Mouse (Mus musculus) midbrain, embryonic 12.5 days (tissue): ENCODE results near the gene Lrrc75a. TPM values are rescaled to one million over a fixed set of nuclear protein-coding genes. Genes with fewer than 3 reads are reported as not detected.
A peak's percentile ranks its signal among the peaks of the same experiment; 100 is the strongest.

ENCODE experiments used
- ATAC-seq: fragments of 200-750 bp; cut with Nextera tagmentation; 2 replicates; pipeline ENCODE4 v1.8.0; 2017; ENCODE audit warnings: low read depth, moderate TSS enrichment, moderate library complexity; ENCODE audit not compliant: low FRiP score
- H3K27ac ChIP-seq: fragments of 300-500 bp; sonication (generic); replicated peaks from 2 replicates; pipeline ENCODE4 v1.5.1; 2016; ENCODE audit warnings: mild to moderate bottlenecking
- H3K27me3 ChIP-seq: fragments of 300-500 bp; sonication (generic); 2 replicates; pipeline ENCODE4 v1.6.1; 2016; ENCODE audit warnings: mild to moderate bottlenecking
- H3K36me3 ChIP-seq: fragments of 300-500 bp; sonication (generic); 2 replicates; pipeline ENCODE4 v1.6.1; 2016
- H3K4me1 ChIP-seq: fragments of 300-500 bp; sonication (generic); 2 replicates; pipeline ENCODE4 v1.6.1; 2016
- H3K4me2 ChIP-seq: fragments of 300-500 bp; sonication (generic); replicated peaks from 2 replicates; pipeline ENCODE4 v1.6.1; 2016; ENCODE audit warnings: mild to moderate bottlenecking, moderate library complexity
- H3K4me3 ChIP-seq: fragments of 300-500 bp; sonication (generic); 2 replicates; pipeline ENCODE4 v1.5.1; 2016; ENCODE audit warnings: mild to moderate bottlenecking
- H3K9ac ChIP-seq: fragments of 300-500 bp; sonication (generic); replicated peaks from 2 replicates; pipeline ENCODE4 v1.6.1; 2016; ENCODE audit warnings: mild to moderate bottlenecking, moderate library complexity
- H3K9me3 ChIP-seq: fragments of 300-500 bp; sonication (generic); 2 replicates; pipeline ENCODE4 v1.6.1; 2016; ENCODE audit warnings: mild to moderate bottlenecking
- WGBS: fragments of 180-500 bp; shearing (Covaris S2); methylation state at CpG from one replicate; pipeline ENCODE4 v1.1.7; 2016; 5-methylcytosine and 5-hydroxymethylcytosine counted together
- polyA plus RNA-seq: library from polyadenylated mRNA; unstranded; fragments of >200 nt; fragmentation: Nextera tagmentation; extraction: Ambion mirVana; gene quantifications from 2 replicates; pipeline ENCODE4 v1.2.1, GENCODE M21; 2016

Gene Lrrc75a
- polyA plus RNA-seq, 1 experiment from 2014 or later = 12.8 TPM

DNA sequence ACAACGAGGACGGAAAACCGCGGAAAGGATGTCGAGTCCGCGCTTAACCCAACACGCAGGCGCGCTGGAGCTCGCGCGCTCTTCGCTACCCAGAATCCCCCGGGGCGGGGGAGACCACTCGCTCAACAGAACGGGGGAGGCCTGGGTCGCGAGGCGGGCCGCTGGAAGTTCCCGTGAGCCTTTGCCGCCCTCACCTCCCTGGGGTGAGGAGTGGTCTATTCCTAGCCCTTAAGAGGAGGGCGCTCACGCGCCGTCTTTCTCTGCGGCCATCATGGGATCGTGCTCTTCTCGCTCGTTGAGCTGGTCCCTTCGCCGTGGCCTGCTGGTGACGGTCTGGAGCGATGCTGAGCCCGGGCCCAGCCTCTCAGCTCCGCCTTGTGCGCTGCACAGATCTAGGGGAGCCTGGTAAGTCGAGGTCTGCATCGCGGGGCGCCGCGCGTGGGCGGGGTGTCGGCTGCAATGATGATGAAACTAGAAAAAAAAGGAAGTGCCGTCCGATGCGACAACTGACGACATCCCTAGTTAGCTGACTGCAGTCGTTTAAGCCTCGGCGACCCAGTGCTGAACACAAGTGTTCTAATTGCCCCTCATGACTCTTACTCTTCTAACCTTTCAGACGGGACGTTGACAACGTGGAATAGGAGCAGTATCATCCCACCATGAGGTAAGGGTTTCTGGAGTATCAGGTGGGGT is 45.6 kb downstream of the Lrrc75a start:
- Histone ChIP-seq H3K27me3 (0 out of 2 replicates have a peak, but pooled peaks cover 4% of the 10 kb centered on the region), H3K4me3 (peak overlapping the region; percentile 72), H3K27ac (peak overlapping the region; percentile 87), H3K36me3 (peaks cover 38% of the 10 kb centered on the region), H3K9me3 (no peaks in the 10 kb centered on the region), H3K4me2 (peak overlapping the region; percentile 88), H3K9ac (peak overlapping the region; percentile 84), H3K4me1 (peaks cover 39% of the 10 kb centered on the region)
- peak; percentile 94 for ATAC-seq
- WGBS = under 1% methylated on average over 58 of the region's 58 CpGs

DNA sequence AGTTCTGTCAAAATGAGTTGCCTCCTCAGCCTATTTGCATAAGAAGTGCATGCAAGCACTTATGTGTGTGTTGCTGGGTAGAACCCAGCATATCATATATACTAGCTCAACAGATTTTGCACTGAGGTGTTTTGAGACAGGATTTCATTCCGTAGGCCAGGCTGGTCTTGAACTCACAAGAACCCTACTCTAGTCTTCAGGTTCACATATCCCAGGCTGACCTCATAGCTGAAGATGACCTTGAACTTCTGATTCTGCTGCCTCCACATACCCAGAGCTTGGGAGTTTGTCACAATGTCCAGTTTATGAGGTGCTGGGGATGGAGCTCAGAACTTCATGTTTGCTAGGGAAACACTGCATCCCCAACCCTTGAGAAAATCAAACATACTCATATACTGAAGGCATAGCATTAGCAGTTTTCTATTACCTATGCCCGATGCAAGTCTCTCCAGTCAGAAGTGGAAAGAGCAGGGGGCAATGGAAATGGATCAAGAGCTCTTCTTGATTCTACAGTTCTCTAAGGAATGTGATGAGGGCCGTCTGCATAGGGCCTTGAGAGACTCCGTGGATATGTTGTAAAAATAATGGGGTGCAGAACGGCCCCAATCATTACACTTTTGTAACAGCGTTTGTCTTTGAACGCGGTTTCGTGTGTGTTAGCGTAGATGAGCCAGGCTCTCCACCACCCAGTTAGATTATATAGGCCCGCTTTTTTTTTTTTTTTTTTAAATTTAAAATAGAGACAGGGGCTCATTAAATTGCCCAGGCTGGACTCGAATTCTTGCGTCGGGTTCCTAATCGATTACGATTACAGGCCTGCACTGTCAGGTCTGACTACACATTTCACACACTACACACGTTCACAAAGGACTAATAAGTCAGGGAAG is 46.3 kb downstream of the Lrrc75a start:
- Histone ChIP-seq H3K4me2 (peak overlapping the region; percentile 51), H3K36me3 (peaks cover 30% of the 10 kb centered on the region), H3K9me3 (no peaks in the 10 kb centered on the region), H3K27ac (peak overlapping the region; percentile 87), H3K4me1 (peaks cover 39% of the 10 kb centered on the region), H3K9ac (peak overlapping the region; percentile 55), H3K4me3 (peak overlapping the region; percentile 72), H3K27me3 (0 out of 2 replicates have a peak, but pooled peaks cover 4% of the 10 kb centered on the region)
- ATAC-seq = no peak; the same call in 1 of the 2 replicates
- WGBS = 13% methylated on average over 17 of the region's 17 CpGs

DNA sequence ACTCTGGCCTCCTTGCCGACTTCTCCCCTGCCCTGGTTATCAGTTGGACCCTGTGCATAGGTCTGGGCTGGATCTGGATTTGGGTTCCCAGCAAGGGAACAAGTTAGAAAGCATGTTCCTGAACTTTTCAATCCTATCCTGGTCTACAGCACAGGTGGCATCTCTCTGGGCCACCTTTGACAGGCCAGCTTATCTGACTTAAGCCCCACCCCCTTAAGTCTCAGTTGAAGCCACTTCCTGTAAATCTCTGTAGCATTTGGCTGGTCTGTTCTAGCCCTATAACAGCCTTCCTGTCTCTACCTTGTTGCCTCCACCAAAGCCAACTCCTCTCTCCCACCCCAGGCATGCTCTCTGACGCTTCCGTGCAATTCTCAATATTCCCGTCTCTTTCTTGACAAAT is 49.8 kb downstream of the Lrrc75a start:
- ATAC-seq = no peak
- 88% methylated on average over 4 of the region's 4 CpGs for WGBS
- Histone ChIP-seq H3K4me1 (peaks cover 7% of the 10 kb centered on the region; the same call in 1 of the 2 replicates), H3K4me3 (no peak overlapping the region), H3K27me3 (0 out of 2 replicates have a peak, but pooled peaks cover 4% of the 10 kb centered on the region), H3K9me3 (no peaks in the 10 kb centered on the region), H3K4me2 (no peak overlapping the region), H3K36me3 (no peaks in the 10 kb centered on the region), H3K9ac (no peak overlapping the region), H3K27ac (no peak overlapping the region)

DNA sequence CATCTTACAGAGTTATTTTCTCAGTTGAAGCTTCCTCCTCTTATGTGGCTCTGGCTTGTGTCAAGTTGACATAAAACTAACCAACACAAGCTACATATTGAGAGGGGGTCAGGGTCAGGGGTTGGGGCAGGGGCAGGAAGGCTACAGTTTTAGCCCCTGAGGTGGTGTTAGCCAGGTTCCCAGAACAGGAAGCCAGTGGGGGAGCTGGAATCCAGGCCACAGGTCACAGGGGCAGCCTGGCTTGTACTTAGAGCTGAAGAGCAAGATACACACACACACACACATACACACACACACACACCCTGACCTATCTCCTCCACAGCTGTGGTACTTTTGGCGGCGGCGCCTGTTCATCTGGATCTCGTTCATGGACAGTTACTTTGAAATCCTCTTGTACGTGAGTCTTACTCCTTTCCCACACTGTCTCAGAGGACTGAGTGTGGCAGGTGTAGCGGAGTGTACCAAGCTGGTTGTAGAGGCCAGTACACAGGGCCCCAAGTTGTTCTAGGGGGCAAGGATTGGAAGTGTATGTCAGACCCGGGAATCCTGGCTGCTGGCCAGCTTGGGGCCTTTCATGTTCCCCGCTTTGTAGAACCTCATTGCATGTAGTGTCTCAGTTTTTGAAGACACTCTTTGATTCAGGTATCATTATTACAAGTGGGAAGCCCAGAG is 56.3 kb downstream of the Lrrc75a start:
- Histone ChIP-seq H3K4me3 (no peak overlapping the region), H3K36me3 (0 out of 2 replicates have a peak, but pooled peaks cover 4% of the 10 kb centered on the region), H3K4me1 (no peaks in the 10 kb centered on the region), H3K9me3 (no peaks in the 10 kb centered on the region), H3K9ac (no peak overlapping the region), H3K27me3 (no peaks in the 10 kb centered on the region), H3K4me2 (no peak overlapping the region), H3K27ac (no peak overlapping the region)
- ATAC-seq = no peak
- WGBS = 86% methylated on average over 8 of the region's 8 CpGs

DNA sequence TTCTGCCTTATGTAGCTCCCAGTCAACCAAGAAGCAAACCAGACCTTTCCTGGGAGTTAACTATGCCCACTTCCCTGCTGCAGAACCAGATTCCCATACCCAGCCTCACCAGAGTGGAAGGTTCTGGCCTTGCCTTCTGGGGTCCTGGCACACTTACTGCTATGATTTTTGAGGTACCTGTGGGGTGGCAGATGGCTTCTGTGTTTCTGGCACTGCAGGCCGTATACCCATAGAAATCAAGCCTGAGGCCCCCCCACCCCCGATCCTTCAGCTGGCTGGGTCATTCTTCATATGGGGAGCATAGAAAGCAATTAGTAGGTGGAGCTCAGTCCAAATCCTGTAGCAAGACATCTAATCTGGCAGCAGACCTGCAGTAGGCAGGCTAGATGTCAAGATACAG is 57.3 kb downstream of the Lrrc75a start:
- ATAC-seq = no peak
- H3K4me3 ChIP-seq = no peak overlapping the region
- H3K36me3 ChIP-seq = 0 out of 2 replicates have a peak, but pooled peaks cover 4% of the 10 kb centered on the region
- no peak overlapping the region for H3K4me2 ChIP-seq
- H3K27ac ChIP-seq = no peak overlapping the region
- no peaks in the 10 kb centered on the region for H3K4me1 ChIP-seq
- no peaks in the 10 kb centered on the region for H3K9me3 ChIP-seq
- 95% methylated on average over 2 of the region's 2 CpGs for WGBS
- no peaks in the 10 kb centered on the region for H3K27me3 ChIP-seq
- no peak overlapping the region for H3K9ac ChIP-seq

DNA sequence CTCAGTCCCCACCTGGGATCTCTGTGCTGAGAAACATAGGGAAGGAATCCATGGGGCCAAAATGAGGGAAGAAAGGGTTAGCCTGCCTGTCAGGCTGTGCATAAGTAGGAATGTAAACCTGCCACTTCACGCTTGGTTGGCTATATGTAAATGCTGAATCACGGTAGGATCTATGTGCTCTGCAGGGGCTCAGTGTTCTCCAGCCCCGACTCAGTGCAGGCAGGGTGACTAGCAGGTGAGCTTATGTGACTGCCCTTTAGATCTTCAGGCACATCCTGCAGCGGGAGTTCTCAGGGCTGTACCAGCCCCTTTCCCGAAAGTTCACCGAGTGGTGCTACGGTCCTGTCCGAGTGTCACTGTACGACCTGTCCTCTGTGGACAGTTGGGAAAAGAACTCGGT is 58.9 kb downstream of the Lrrc75a start:
- H3K4me3 ChIP-seq = no peak overlapping the region
- WGBS = 75% methylated on average over 10 of the region's 10 CpGs
- ATAC-seq = no peak

DNA sequence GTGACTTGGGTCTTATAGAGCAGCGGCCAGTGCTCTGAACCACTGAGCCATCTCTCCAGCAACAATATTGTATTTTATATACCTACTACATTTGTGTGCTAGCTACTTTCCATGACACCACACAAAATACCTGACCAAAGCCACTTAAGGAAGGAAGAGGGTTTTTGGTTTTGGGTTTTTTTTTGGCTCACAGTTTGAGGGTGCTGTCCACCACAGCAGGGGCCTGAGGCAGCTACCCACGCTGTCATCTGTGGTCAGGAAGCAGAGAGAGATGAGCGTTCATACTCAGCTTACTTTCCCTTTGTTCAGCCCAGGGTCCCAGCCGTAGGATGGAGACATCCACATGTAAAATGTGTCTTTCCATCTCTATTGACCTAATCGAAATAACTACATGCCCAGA is 61.3 kb downstream of the Lrrc75a start:
- Histone ChIP-seq H3K9me3 (no peaks in the 10 kb centered on the region), H3K4me2 (no peak overlapping the region), H3K4me3 (no peak overlapping the region), H3K27me3 (no peaks in the 10 kb centered on the region), H3K9ac (no peak overlapping the region), H3K4me1 (no peaks in the 10 kb centered on the region), H3K36me3 (0 out of 2 replicates have a peak, but pooled peaks cover 4% of the 10 kb centered on the region), H3K27ac (no peak overlapping the region)
- no peak for ATAC-seq
- 88% methylated on average over 5 of the region's 5 CpGs for WGBS

More for the DNA sequence above, 58.9 kb downstream of the Lrrc75a start:
- H3K36me3 ChIP-seq = 0 out of 2 replicates have a peak, but pooled peaks cover 4% of the 10 kb centered on the region
- H3K9me3 ChIP-seq = no peaks in the 10 kb centered on the region
- no peaks in the 10 kb centered on the region for H3K4me1 ChIP-seq
- no peak overlapping the region for H3K27ac ChIP-seq
- no peak overlapping the region for H3K9ac ChIP-seq
- H3K4me2 ChIP-seq = no peak overlapping the region
- no peaks in the 10 kb centered on the region for H3K27me3 ChIP-seq

DNA sequence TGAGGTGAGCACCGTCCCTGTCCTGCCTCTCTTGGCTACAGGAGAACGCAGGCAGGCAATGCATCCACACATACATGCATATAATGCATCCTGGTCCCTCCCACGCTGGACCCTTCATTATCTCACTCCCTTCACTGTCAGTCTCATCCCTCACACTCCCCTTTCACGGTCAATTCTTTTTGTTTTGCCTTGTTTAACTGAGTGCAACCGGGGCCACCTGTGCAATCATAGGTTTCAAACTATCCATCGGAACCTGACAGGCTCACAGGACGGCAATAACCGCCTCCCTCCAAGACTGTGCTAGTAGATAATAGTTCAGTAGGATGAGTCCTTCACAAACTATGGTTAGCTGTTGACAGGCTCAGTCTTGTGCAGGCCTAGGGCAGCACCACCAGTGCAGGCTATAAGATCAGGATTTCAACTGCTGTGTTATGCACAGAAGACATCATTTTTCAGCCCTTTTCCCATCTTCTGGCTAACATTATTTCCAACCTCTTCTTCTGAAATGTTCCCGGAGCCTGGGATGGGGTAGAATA is 63.6 kb downstream of the Lrrc75a start:
- 86% methylated on average over 9 of the region's 9 CpGs for WGBS

DNA sequence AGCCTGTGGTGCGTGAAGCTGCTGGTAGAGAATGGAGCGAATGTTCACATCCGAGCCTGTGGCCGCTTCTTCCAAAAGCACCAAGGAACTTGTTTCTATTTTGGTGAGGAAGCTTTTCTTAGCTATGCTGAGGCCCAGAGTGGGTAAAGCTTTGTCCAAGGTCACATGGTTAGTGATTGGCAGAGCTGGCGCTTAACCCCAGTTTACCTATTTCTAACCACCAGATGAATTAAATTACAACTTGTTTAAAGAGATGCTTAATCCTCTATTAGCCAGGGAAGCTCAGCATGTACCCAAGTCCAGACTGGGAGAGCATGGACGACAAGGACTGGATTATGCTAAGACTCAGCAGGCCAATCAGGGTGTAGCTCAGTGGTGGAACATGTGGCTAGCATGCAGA is 65.3 kb downstream of the Lrrc75a start:
- Histone ChIP-seq H3K36me3 (0 out of 2 replicates have a peak, but pooled peaks cover 4% of the 10 kb centered on the region), H3K27me3 (peaks cover 4% of the 10 kb centered on the region; the same call in 1 of the 2 replicates), H3K4me1 (no peaks in the 10 kb centered on the region), H3K9ac (no peak overlapping the region), H3K4me2 (no peak overlapping the region), H3K27ac (no peak overlapping the region), H3K9me3 (no peaks in the 10 kb centered on the region), H3K4me3 (no peak overlapping the region)
- WGBS = 59% methylated on average over 6 of the region's 6 CpGs
- no peak for ATAC-seq

More for the DNA sequence above, 63.6 kb downstream of the Lrrc75a start:
- Histone ChIP-seq H3K27ac (no peak overlapping the region), H3K4me2 (no peak overlapping the region), H3K27me3 (no peaks in the 10 kb centered on the region), H3K36me3 (0 out of 2 replicates have a peak, but pooled peaks cover 4% of the 10 kb centered on the region), H3K9ac (no peak overlapping the region), H3K4me1 (no peaks in the 10 kb centered on the region), H3K9me3 (no peaks in the 10 kb centered on the region), H3K4me3 (no peak overlapping the region)
- no peak for ATAC-seq

DNA sequence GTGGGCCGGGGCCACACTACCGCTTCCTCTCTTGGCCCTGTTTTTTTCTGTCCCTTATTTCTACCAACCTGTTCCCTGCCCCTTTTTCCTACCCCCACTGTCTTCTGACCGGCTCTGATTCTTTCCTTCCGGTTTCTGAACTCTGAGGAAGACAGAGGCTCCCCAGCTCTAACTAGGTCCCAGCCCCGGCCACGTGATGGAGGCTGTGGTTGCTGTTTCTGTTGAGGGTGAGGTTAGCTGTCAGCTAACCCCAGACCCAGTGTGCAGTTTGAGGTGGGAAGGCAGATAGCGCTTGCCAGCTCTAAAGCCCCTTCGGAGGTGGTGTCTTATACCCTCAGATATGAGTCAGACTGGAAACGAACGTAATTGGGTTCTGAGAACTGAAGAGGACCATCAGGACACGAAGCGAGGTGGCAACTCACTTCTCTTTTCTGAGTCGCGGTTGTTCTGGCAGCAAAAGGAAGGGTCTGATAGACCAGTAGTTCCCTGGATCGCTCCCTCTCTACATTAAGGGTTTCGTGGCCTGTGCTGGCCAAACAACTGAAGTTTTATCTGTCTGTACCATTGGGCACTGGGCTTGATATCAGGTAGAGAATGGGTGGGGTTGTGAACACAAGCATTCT is 71.7 kb downstream of the Lrrc75a start:
- peaks cover 10% of the 10 kb centered on the region; the same call in 1 of the 2 replicates for H3K4me1 ChIP-seq
- H3K9me3 ChIP-seq = no peaks in the 10 kb centered on the region
- peak overlapping the region; percentile 55 for H3K4me3 ChIP-seq
- no peaks in the 10 kb centered on the region for H3K36me3 ChIP-seq
- H3K9ac ChIP-seq = peak overlapping the region; percentile 53; the same call in 1 of the 2 replicates
- H3K4me2 ChIP-seq = peak overlapping the region; percentile 92
- no peak for ATAC-seq
- H3K27ac ChIP-seq = no peak overlapping the region
- peaks cover 24% of the 10 kb centered on the region for H3K27me3 ChIP-seq
- 63% methylated on average over 16 of the region's 16 CpGs for WGBS
